Mouse (Mus musculus) NIH3T3 (cell line): ENCODE measurements around the gene Selp.

Source experiments
- DNase-seq: peaks from one replicate; pipeline ENCODE4 v3.0.0-alpha.2; 2012; ENCODE audit warnings: low read depth

The Selp gene

DNA sequence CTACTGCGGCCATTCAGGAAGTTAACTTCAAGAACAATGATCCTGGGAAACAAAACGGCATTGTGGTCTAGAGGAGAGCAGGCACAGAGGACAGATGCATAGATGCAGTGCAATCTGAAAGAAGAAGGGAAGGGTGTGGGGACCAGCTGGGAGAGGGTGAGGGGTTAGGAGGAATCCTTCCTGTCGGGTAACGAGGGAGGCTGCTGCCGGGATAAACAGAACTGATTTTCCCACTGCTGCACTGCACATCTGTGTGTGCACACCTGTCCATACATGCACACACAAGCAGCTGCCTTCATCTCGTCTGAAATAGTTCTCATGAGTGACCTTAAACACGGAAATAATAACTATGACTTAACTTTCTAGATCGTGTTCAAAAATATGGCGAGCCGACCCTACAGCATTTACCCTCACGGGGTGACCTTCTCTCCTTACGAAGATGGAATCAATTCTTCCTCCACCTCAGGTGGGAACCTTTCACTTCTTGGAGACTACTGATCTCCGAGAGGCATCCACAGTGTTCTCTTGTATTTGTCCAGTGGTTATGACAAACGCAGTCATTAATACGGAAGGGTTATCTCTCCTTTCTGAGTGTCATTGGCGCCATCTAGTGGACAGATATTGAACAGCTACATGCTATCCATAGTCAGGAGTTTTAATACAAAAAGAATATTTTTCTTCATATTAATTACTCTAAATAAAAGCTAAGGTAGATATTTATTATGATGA is 69.2 kb downstream of the Selp start:
- DNase-seq, result peak; percentile 86

DNA sequence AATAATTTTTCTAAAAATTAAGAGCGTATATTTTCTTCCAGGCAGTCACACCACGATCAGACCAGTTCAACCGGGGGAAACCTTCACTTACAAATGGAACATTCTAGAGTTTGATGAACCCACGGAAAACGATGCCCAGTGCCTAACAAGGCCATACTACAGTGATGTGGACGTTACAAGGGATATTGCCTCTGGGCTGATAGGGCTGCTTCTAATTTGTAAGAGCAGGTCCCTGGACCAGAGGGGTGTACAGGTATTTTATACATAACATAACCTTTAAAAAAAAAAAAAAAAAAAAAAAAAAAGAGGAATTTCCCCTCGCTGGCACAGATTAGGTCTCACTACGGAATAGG is 69.8 kb downstream of the Selp start:
- DNase-seq, result no peak

DNA sequence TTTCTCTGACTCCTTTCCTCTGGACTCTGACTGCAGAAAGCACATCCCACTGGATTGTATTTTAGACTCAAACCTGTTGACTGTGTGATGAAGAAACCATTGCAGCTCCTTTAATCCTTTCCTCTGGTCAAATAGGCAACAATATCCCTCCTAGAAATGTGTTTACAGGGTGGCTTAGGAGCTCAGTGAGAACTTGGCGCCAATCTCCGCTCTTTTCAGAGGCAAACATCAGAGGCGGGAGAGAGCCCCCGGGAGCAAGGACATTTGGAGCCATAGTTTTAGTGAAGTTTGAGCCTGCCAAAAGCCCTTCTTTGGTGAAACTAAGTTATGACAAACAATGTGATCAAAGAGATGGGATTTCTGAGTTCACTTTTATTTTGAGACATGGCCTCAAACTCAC is 70.3 kb downstream of the Selp start:
- no peak for DNase-seq

DNA sequence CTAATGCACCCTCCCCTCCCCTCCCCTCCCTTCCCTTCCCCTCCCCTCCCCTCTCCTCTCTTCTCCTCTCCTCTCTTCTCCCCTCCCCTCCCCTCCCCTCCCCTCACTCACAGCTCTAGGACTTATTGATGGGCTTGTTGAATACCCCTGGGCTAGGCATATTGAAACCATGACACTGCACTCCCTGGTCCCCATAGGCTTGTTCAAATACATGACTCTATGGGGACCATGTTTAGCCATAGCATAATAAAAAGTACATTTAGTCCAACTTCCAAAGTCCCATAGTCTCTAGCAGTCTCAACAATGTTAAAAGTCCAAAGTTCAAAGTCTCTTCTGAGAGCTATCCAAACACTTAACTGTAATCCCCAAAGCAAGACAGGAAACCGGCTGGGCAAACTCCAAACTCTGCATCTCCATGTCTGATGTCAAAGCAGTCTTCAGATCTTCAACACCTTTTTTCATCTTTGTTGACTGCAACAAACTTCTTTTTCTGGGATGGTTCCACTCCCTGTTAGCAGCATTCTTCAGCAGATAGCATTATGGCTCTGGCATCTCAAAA is 72.0 kb downstream of the Selp start:
- DNase-seq, result no peak

DNA sequence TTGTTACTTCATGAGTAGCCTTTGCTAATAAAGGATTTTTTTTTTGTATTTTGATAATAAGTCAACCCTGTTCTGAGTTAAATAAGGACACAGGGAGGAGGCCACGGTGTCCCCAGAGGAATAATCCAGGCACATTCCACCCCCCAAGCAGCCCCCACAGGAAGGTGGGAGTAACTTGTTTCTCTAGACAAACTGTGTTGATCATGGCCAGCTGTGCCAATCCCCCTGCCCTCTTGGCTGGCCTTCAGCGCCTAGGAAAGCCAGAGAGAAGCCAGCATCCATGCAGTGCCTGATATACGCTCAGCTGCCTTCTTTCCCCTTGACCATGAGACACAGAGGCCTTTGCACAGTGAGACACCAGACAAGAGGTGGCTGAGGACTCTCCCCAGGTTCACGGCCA is 84.5 kb downstream of the Selp start:
- no peak for DNase-seq
